In genomic region chr8:54351123-54351522, GRCm38 (mm10) we compare ENCODE assay signal across 25 mouse cellular contexts.
"Had no signal": no experiment of that assay in that cellular context is flagged by ENCODE, and none has a peak within 500 bp of the region (broad histone marks: within the 10 kb centered on the region; RNA-seq: fewer than 3 reads in every experiment).

No protein-coding gene starts in this region.

- H3K9ac ChIP-seq: heart, embryonic 13.5 days; heart, embryonic 15.5 days; hindbrain, embryonic 13.5 days; hindbrain, embryonic 15.5 days; kidney, embryonic 15.5 days; limb, embryonic 13.5 days; limb, embryonic 15.5 days had no signal

- H3K4me2 ChIP-seq: heart, embryonic 11.5 days; heart, embryonic 13.5 days; heart, embryonic 15.5 days; hindbrain, embryonic 13.5 days; hindbrain, embryonic 15.5 days; kidney, embryonic 15.5 days; limb, embryonic 13.5 days; limb, embryonic 15.5 days had no signal

- DNase-seq: gastrocnemius, postnatal 14 days; gastrocnemius, postnatal 36 days; heart, adult 11 months; heart, adult 2 months; heart, postnatal 14 days; heart, postnatal 36 days; kidney, adult 11 months; kidney, adult 2 months; kidney, adult 9 months; kidney, postnatal 14 days; kidney, postnatal 36 days; layer of hippocampus, adult 9-11 months; layer of hippocampus, postnatal 36 days; left cerebral cortex, postnatal 4 days had no signal

- H3K9me3 ChIP-seq: heart, embryonic 13.5 days; heart, embryonic 15.5 days; hindbrain, embryonic 13.5 days; hindbrain, embryonic 15.5 days; kidney, embryonic 15.5 days; limb, embryonic 13.5 days; limb, embryonic 15.5 days had no signal

- H3K36me3 ChIP-seq: heart, embryonic 13.5 days; heart, embryonic 15.5 days; hindbrain, embryonic 13.5 days; hindbrain, embryonic 15.5 days; kidney, embryonic 15.5 days; limb, embryonic 13.5 days; limb, embryonic 15.5 days had no signal

- ATAC-seq: hindbrain, postnatal 0 days; intestine, embryonic 16.5 days had no signal

- H3K27ac ChIP-seq: heart, adult 2 months; heart, embryonic 13.5 days; heart, embryonic 15.5 days; hindbrain, embryonic 13.5 days; hindbrain, embryonic 15.5 days; hindbrain, postnatal 0 days; kidney, embryonic 15.5 days; kidney, postnatal 0 days; limb, embryonic 13.5 days; limb, embryonic 15.5 days had no signal

- H3K27me3 ChIP-seq: heart, embryonic 13.5 days; heart, embryonic 15.5 days; hindbrain, embryonic 13.5 days; hindbrain, embryonic 15.5 days; kidney, embryonic 15.5 days; limb, embryonic 13.5 days; limb, embryonic 15.5 days had no signal

- H3K4me3 ChIP-seq: heart, adult 2 months; heart, embryonic 13.5 days; heart, embryonic 15.5 days; hindbrain, embryonic 13.5 days; hindbrain, embryonic 15.5 days; kidney, embryonic 15.5 days; limb, embryonic 13.5 days; limb, embryonic 15.5 days had no signal

- H3K4me1 ChIP-seq: heart, embryonic 15.5 days; hindbrain, embryonic 13.5 days; hindbrain, embryonic 15.5 days; kidney, embryonic 15.5 days; limb, embryonic 13.5 days; limb, embryonic 15.5 days had no signal
